Mouse (Mus musculus) intestine, postnatal 0 days (tissue): Measurements from ENCODE around the gene Asic1. TPM values are rescaled to one million over a fixed set of nuclear protein-coding genes. Genes with fewer than 3 reads are reported as not detected.

Experiments used
- ATAC-seq: fragments of 200-750 bp; cut with Nextera tagmentation; 2 replicates; pipeline ENCODE4 v1.8.0; 2017; ENCODE audit warnings: mild to moderate bottlenecking, moderate TSS enrichment, moderate library complexity
- H3K27ac ChIP-seq: fragments of 300-500 bp; sonication (generic); 2 replicates; pipeline ENCODE4 v1.5.1; 2014; ENCODE audit warnings: mild to moderate bottlenecking, low read depth, low read length, moderate library complexity
- H3K27me3 ChIP-seq: fragments of 300-500 bp; sonication (generic); replicated peaks from 2 replicates; pipeline ENCODE4 v1.6.1; 2014; ENCODE audit warnings: low read length, mixed read lengths; ENCODE audit not compliant: control insufficient read depth, insufficient read depth
- H3K36me3 ChIP-seq: fragments of 300-500 bp; sonication (generic); 2 replicates; pipeline ENCODE4 v1.6.1; 2014; ENCODE audit warnings: mild to moderate bottlenecking, moderate library complexity; ENCODE audit not compliant: control insufficient read depth, insufficient read depth
- H3K4me1 ChIP-seq: fragments of 300-500 bp; sonication (generic); replicated peaks from 2 replicates; pipeline ENCODE4 v1.6.1; 2014; ENCODE audit warnings: antibody characterized with exemption, low read length, mixed read lengths; ENCODE audit not compliant: control insufficient read depth, insufficient read depth
- H3K4me2 ChIP-seq: fragments of 300-500 bp; sonication (generic); replicated peaks from 2 replicates; pipeline ENCODE4 v1.6.1; 2014; ENCODE audit warnings: low read depth, mild to moderate bottlenecking, moderate library complexity
- H3K4me3 ChIP-seq: fragments of 300-500 bp; sonication (generic); 2 replicates; pipeline ENCODE4 v1.5.1; 2014; ENCODE audit warnings: low read depth, low read length
- H3K9ac ChIP-seq: fragments of 300-500 bp; sonication (generic); 2 replicates; pipeline ENCODE4 v1.6.1; 2014; ENCODE audit warnings: mild to moderate bottlenecking, low read depth, low read length
- H3K9me3 ChIP-seq: fragments of 300-500 bp; sonication (generic); 2 replicates; pipeline ENCODE4 v1.6.1; 2016; ENCODE audit warnings: mixed run types; ENCODE audit not compliant: control insufficient read depth
- CTCF ChIP-seq: sonication (generic); IDR thresholded peaks from 2 replicates; pipeline ENCODE4 v1.5.1; 2016; ENCODE audit warnings: low read depth, mild to moderate bottlenecking, control low read depth, antibody characterized with exemption, moderate library complexity
- WGBS: fragments of 180-500 bp; shearing (Covaris S2); extraction: QIAGEN DNeasy Blood & Tissue Kit; methylation state at CpG from one replicate; pipeline ENCODE4 v1.1.7; 2014; 5-methylcytosine and 5-hydroxymethylcytosine counted together
- polyA plus RNA-seq: library from polyadenylated mRNA; unstranded; fragments of >200 nt; fragmentation: Nextera tagmentation; extraction: Ambion mirVana; gene quantifications from 2 replicates; pipeline ENCODE4 v1.2.1, GENCODE M21; 2015

The Asic1 gene
- polyA plus RNA-seq, 1 experiment from 2014 or later = 1.4 TPM

DNA sequence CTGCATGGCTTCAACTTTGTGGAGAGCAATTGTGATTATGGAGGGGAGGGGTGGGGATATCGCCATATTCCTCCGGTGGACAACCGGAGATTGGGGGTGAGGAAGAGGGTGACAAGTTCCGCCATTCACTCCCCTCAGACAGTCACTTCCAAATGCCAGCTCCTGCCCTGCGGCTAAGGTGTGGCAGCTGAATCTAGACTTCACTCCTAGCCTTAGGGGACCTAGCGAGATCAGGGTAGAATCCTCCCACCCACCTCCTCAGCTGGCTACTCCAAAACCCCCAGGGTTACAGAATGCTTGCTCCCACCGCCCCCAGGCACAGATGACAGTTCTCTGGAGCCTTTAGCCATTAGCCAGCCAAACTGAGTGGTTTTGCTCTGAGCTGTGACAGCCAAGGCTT is 8.8 kb downstream of the Asic1 start:
- Histone ChIP-seq H3K27ac (no peak overlapping the region), H3K27me3 (0 out of 2 replicates have a peak, but pooled peaks cover 3% of the 10 kb centered on the region), H3K9ac (no peak overlapping the region), H3K4me2 (no peak overlapping the region), H3K36me3 (no peaks in the 10 kb centered on the region), H3K4me3 (no peak overlapping the region), H3K4me1 (0 out of 2 replicates have a peak, but pooled peaks cover 4% of the 10 kb centered on the region), H3K9me3 (no peaks in the 10 kb centered on the region)
- WGBS = 60% methylated on average over 7 of the region's 7 CpGs
- ATAC-seq = no peak
- no peak for TF ChIP-seq CTCF

DNA sequence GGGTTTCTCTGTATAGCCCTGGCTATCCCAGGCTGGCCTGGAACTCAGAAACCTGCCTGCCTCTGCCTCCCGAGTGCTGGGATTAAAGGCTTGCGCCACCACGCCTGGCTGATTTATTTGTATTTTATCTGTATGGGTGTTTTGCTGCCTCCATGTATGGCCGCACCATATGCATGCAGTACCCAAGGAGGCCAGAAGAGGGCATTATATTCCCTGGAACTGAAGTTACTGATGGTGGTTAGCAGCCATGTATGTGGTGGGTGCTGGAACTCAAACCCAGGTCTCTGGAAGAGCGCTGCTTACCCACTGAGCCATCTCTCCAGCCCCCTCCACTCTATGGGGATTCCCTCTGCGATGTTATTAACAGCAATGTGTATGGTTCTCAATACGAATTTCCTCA is 12.7 kb downstream of the Asic1 start:
- Histone ChIP-seq H3K27ac (no peak overlapping the region), H3K4me3 (no peak overlapping the region), H3K27me3 (0 out of 2 replicates have a peak, but pooled peaks cover 3% of the 10 kb centered on the region), H3K9ac (no peak overlapping the region), H3K4me1 (0 out of 2 replicates have a peak, but pooled peaks cover 4% of the 10 kb centered on the region), H3K4me2 (no peak overlapping the region), H3K36me3 (no peaks in the 10 kb centered on the region), H3K9me3 (no peaks in the 10 kb centered on the region)
- peak; percentile 57 for TF ChIP-seq CTCF
- no peak for ATAC-seq
- 91% methylated on average over 7 of the region's 7 CpGs for WGBS

DNA sequence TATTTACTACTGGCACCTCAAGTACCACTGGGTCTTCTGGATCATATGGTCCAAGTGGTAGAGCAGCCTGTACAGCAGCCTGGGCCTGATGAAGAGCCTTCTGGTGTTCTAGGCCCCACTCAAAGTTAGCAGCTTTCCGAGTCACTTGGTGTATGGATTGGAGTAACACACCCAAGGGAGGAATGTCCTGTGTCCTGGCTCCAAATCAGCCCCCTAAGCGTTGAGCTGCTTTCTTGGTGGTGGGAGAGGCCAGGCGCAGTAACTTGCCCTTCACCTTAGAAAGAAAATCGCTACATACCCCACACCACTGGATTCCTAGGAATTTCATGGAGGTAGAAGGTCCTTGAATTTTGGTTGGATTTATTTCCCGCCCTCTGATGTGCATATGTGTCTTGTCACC is 14.0 kb downstream of the Asic1 start:
- WGBS = 93% methylated on average over 5 of the region's 5 CpGs
- Histone ChIP-seq H3K27me3 (0 out of 2 replicates have a peak, but pooled peaks cover 3% of the 10 kb centered on the region), H3K4me1 (no peaks in the 10 kb centered on the region), H3K36me3 (no peaks in the 10 kb centered on the region), H3K27ac (no peak overlapping the region), H3K9ac (no peak overlapping the region), H3K9me3 (no peaks in the 10 kb centered on the region), H3K4me2 (no peak overlapping the region), H3K4me3 (no peak overlapping the region)
- no peak for TF ChIP-seq CTCF
- ATAC-seq = no peak

DNA sequence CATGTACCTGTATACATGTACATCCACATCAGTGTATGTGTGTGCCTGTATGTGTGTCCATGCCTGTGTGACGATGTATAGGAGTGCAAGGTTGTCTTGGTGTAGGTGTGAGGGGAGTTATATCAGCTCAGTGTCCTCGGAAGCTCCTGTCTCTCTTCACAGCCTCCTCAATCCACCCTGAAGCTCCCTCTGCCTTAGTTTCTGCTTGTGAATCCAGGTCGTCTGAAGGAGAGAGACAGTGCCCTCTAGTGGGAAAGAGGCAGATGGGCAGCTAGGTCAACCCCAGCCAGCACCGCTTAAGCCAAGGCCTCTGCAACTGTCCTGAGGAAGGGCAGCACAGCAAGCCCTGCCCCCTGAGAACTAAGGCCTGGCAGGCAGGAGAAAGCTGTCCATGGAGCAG is 18.5 kb downstream of the Asic1 start:
- Histone ChIP-seq H3K27ac (no peak overlapping the region), H3K9me3 (no peaks in the 10 kb centered on the region), H3K36me3 (no peaks in the 10 kb centered on the region), H3K4me3 (no peak overlapping the region), H3K4me1 (no peaks in the 10 kb centered on the region), H3K9ac (no peak overlapping the region), H3K4me2 (no peak overlapping the region), H3K27me3 (0 out of 2 replicates have a peak, but pooled peaks cover 2% of the 10 kb centered on the region)
- WGBS = 11% methylated on average over 4 of the region's 4 CpGs
- TF ChIP-seq CTCF = peak; percentile 97
- peak; percentile 26; the same call in 1 of the 2 replicates for ATAC-seq

DNA sequence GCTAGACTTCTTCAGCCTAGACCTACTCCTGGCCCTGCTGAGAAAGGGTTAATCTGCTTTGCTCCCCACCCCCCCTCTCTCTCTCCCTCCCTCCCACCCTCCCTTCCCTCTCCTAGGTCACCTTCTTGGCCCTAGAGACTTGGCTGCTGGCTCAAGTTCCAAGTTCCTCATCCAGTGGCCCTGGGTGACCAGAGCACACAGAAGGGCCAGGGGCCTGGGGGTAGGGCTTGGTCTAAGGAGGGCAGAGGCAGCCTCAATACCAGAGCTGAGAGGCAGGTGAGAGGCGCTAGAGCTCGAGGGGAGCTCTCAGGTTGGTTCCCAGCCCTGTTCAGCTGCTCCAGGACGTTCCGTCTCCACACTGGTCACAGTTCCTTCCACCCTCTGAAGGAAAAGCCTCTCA is 20.8 kb downstream of the Asic1 start:
- no peak overlapping the region for H3K27ac ChIP-seq
- H3K9ac ChIP-seq = no peak overlapping the region
- 36% methylated on average over 4 of the region's 4 CpGs for WGBS
- H3K4me2 ChIP-seq = no peak overlapping the region
- H3K4me1 ChIP-seq = no peaks in the 10 kb centered on the region
- no peak for ATAC-seq
- no peaks in the 10 kb centered on the region for H3K36me3 ChIP-seq
- H3K9me3 ChIP-seq = no peaks in the 10 kb centered on the region
- no peak for TF ChIP-seq CTCF
- 0 out of 2 replicates have a peak, but pooled peaks cover 2% of the 10 kb centered on the region for H3K27me3 ChIP-seq
- H3K4me3 ChIP-seq = no peak overlapping the region

DNA sequence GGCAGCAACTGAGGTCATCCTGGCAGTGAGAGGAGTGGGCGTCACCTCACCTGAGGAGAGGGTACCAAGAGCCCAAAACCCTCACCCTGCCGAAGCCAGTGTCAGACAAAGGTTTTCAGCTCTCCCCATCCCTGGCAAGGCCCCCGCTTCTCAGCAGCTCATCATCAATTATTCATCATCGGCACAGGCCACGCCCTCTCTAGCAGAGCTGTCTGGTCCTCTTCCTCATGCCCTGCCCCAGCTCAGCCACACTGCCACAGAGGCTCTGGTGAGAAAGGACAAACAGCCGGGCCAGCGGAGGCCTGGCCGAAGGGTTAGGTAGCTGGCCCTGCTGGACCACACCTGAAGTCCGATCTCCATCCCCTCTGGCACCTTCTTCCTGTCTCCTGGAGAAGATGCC is 21.8 kb downstream of the Asic1 start:
- WGBS = 48% methylated on average over 9 of the region's 9 CpGs
- H3K9me3 ChIP-seq = no peaks in the 10 kb centered on the region
- no peak overlapping the region for H3K4me2 ChIP-seq
- no peak overlapping the region for H3K27ac ChIP-seq
- no peak overlapping the region for H3K9ac ChIP-seq
- no peaks in the 10 kb centered on the region for H3K36me3 ChIP-seq
- no peak for ATAC-seq
- H3K4me1 ChIP-seq = no peaks in the 10 kb centered on the region
- 0 out of 2 replicates have a peak, but pooled peaks cover 2% of the 10 kb centered on the region for H3K27me3 ChIP-seq
- H3K4me3 ChIP-seq = no peak overlapping the region
- TF ChIP-seq CTCF = no peak

DNA sequence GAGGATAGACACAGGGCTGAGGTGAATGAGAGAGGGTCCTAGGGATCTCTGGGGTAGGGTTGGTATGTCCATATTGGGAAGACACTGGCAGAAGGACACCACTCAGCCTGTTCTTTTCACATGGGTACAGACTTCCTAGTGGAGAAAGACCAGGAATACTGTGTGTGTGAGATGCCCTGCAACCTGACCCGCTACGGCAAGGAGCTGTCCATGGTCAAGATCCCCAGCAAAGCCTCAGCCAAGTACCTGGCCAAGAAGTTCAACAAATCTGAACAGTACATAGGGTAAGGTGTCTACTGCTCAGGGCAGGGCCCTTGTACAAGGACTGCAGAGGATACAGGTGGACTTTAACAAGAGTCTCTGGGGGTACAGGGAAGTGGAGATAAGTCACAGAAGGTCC is 27.1 kb downstream of the Asic1 start:
- Histone ChIP-seq H3K4me3 (no peak overlapping the region), H3K9ac (no peak overlapping the region), H3K27me3 (no peaks in the 10 kb centered on the region), H3K9me3 (no peaks in the 10 kb centered on the region), H3K36me3 (no peaks in the 10 kb centered on the region), H3K4me1 (no peaks in the 10 kb centered on the region; the same call in none of the 2 replicates), H3K27ac (no peak overlapping the region), H3K4me2 (no peak overlapping the region)
- 7% methylated on average over 2 of the region's 2 CpGs for WGBS
- ATAC-seq = no peak
- no peak for TF ChIP-seq CTCF
